Mouse (Mus musculus) E14TG2a.4 (cell line): ENCODE measurements around the gene Ncor1.
"Not testable (repeated sequence)": the region's sequence is repeated elsewhere in the genome, so short reads cannot be mapped to it uniquely, and the experiment has no call there.

Experiments
- H3K27me3 ChIP-seq: 2 replicates; pipeline ENCODE4 v1.6.1; 2014; ENCODE audit warnings: low read length, control low read depth; ENCODE audit not compliant: insufficient read depth
- H3K36me3 ChIP-seq: 2 replicates; pipeline ENCODE4 v1.6.1; 2014; ENCODE audit warnings: low read length, control low read depth; ENCODE audit not compliant: insufficient read depth
- H3K4me1 ChIP-seq: replicated peaks from 2 replicates; pipeline ENCODE4 v1.6.1; 2014; ENCODE audit warnings: low read depth, low read length, control low read depth
- H3K4me3 ChIP-seq: replicated peaks from 2 replicates; pipeline ENCODE4 v1.5.1; 2014; ENCODE audit warnings: mild to moderate bottlenecking, low read length
- H3K9me3 ChIP-seq: 2 replicates; pipeline ENCODE4 v1.6.1; 2014; ENCODE audit warnings: low read length, control low read depth
- CTCF ChIP-seq: conservative IDR thresholded peaks from 2 replicates; pipeline ENCODE4 v1.5.1; 2014; ENCODE audit warnings: low read length
- NANOG ChIP-seq: IDR thresholded peaks from 2 replicates; pipeline ENCODE4 v1.6.1; 2014; ENCODE audit warnings: borderline replicate concordance, low read length, mixed read lengths
- POU5F1 ChIP-seq: IDR thresholded peaks from 2 replicates; pipeline ENCODE4 v1.6.1; 2014; ENCODE audit warnings: low read length, borderline replicate concordance

The Ncor1 gene

GRCm38 (mm10) chr11:62466546-62466945 is 8.2 kb upstream of the Ncor1 start:
- TF ChIP-seq CTCF (no peak), NANOG (no peak), POU5F1 (no peak)
- H3K4me1 ChIP-seq = peaks cover 17% of the 10 kb centered on the region
- no peaks in the 10 kb centered on the region for H3K9me3 ChIP-seq
- peaks cover 22% of the 10 kb centered on the region for H3K36me3 ChIP-seq
- no peak overlapping the region for H3K4me3 ChIP-seq
- no peaks in the 10 kb centered on the region for H3K27me3 ChIP-seq

GRCm38 (mm10) chr11:62465849-62466248 is 7.5 kb upstream of the Ncor1 start:
- Histone ChIP-seq H3K27me3 (no peaks in the 10 kb centered on the region), H3K36me3 (peaks cover 22% of the 10 kb centered on the region), H3K4me3 (no peak overlapping the region), H3K9me3 (no peaks in the 10 kb centered on the region), H3K4me1 (peaks cover 22% of the 10 kb centered on the region)
- no peak for TF ChIP-seq POU5F1
- TF ChIP-seq NANOG = no peak
- TF ChIP-seq CTCF = no peak

GRCm38 (mm10) chr11:62464696-62465095 is 6.4 kb upstream of the Ncor1 start:
- no peak overlapping the region for H3K4me3 ChIP-seq
- no peaks in the 10 kb centered on the region for H3K27me3 ChIP-seq
- peaks cover 24% of the 10 kb centered on the region for H3K36me3 ChIP-seq
- H3K9me3 ChIP-seq = no peaks in the 10 kb centered on the region
- TF ChIP-seq CTCF (no peak), NANOG (no peak), POU5F1 (no peak)
- H3K4me1 ChIP-seq = peaks cover 31% of the 10 kb centered on the region

- Histone ChIP-seq H3K9me3 (no peaks in the 10 kb centered on the region), H3K36me3 (peaks cover 24% of the 10 kb centered on the region), H3K4me1 (peaks cover 36% of the 10 kb centered on the region), H3K4me3 (no peak overlapping the region), H3K27me3 (no peaks in the 10 kb centered on the region)
- no peak for TF ChIP-seq CTCF
- no peak for TF ChIP-seq NANOG
- no peak for TF ChIP-seq POU5F1
Measured at GRCm38 (mm10) chr11:62463225-62463915, 5.0 kb upstream of the Ncor1 start.

- not testable (repeated sequence) for H3K27me3 ChIP-seq, H3K9me3 ChIP-seq, H3K4me3 ChIP-seq
- Histone ChIP-seq H3K4me1 (peaks cover 36% of the 10 kb centered on the region), H3K36me3 (peaks cover 24% of the 10 kb centered on the region)
Measured at GRCm38 (mm10) chr11:62462529-62462928, 4.2 kb upstream of the Ncor1 start.

GRCm38 (mm10) chr11:62458780-62459179 is 439 bp upstream of the Ncor1 start:
- Histone ChIP-seq H3K4me1 (peaks cover 41% of the 10 kb centered on the region), H3K36me3 (peaks cover 19% of the 10 kb centered on the region; the same call in 1 of the 2 replicates), H3K27me3 (no peaks in the 10 kb centered on the region), H3K9me3 (no peaks in the 10 kb centered on the region), H3K4me3 (peak overlapping the region; percentile 96)
- TF ChIP-seq CTCF = no peak
- TF ChIP-seq NANOG = no peak
- no peak for TF ChIP-seq POU5F1

- H3K4me3 ChIP-seq = peak overlapping the region; percentile 96
- H3K9me3 ChIP-seq = no peaks in the 10 kb centered on the region
- TF ChIP-seq CTCF = no peak
- TF ChIP-seq POU5F1 = no peak
- no peak for TF ChIP-seq NANOG
- peaks cover 22% of the 10 kb centered on the region; the same call in 1 of the 2 replicates for H3K36me3 ChIP-seq
- H3K27me3 ChIP-seq = no peaks in the 10 kb centered on the region
- H3K4me1 ChIP-seq = peaks cover 49% of the 10 kb centered on the region
Measured at GRCm38 (mm10) chr11:62457891-62458270, 460 bp downstream of the Ncor1 start.

- Histone ChIP-seq H3K27me3 (no peaks in the 10 kb centered on the region), H3K4me3 (peak overlapping the region; percentile 96), H3K9me3 (no peaks in the 10 kb centered on the region), H3K36me3 (peaks cover 22% of the 10 kb centered on the region; the same call in 1 of the 2 replicates), H3K4me1 (peaks cover 52% of the 10 kb centered on the region)
- TF ChIP-seq NANOG (no peak), POU5F1 (no peak), CTCF (no peak)
Measured at GRCm38 (mm10) chr11:62457241-62457890, 975 bp downstream of the Ncor1 start.
